Mouse (Mus musculus): Measurements from ENCODE around the gene H2-M10.4.

Gene H2-M10.4

DNA sequence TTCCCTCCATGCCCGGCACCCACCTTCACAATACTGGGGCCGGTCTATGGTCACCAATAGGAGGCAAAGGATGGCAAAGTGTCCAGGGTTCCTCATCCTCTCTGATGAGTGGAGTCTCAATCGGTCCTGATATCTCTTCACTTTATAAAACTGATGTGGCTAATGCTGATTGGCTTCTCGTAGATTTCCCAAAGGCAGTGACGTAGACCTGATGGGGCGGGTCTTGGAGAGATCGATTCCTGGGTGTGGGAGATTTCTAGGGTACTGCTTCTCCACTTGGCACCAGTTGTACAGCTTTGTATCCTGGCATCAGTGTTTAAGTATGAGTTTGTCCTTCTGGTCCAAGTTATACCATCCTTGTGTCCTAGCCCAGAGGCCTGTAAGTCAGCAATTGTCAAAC lies at the start of gene H2-M10.4:
TSS of gene H2-M10.4 (minus strand) at position 101 of the 400 bp plus-strand sequence.
- 92% methylated on average over 7 of the region's 7 CpGs for WGBS

- WGBS, result 48% methylated on average over 1 of the region's 1 CpGs
These were observed 38.3 kb upstream of the H2-M10.4 start for GRCm38 (mm10) chr17:36500435-36500834.

GRCm38 (mm10) chr17:36488181-36488580 lies 26.0 kb upstream of the H2-M10.4 start:
- 93% methylated on average over 16 of the region's 16 CpGs for WGBS

- WGBS, result 56% methylated on average over 1 of the region's 1 CpGs
These were observed 24.6 kb upstream of the H2-M10.4 start for GRCm38 (mm10) chr17:36486687-36487230.

- WGBS, result 82% methylated on average over 3 of the region's 3 CpGs
These were observed 21.7 kb upstream of the H2-M10.4 start for GRCm38 (mm10) chr17:36483865-36484264.

DNA sequence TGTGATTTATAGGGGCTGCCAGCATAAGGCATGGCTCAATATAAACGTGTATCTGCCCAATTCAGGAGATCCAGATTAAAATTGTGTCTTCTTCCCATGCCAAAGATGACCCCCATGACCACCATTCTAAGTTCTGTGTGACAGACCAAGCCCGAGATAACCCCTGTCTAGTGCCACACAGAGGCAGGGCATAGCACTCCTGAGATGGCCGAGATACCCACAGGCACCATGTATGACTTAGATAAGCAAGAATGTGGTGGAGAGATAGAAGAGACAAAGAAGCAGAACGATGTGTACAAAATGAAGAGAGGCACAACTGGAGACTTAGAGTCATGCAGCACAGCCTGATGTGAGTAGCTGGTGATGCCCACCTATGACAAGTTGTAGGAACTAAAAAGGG lies 5.9 kb downstream of the H2-M10.4 start:
- WGBS, result 73% methylated on average over 4 of the region's 4 CpGs

DNA sequence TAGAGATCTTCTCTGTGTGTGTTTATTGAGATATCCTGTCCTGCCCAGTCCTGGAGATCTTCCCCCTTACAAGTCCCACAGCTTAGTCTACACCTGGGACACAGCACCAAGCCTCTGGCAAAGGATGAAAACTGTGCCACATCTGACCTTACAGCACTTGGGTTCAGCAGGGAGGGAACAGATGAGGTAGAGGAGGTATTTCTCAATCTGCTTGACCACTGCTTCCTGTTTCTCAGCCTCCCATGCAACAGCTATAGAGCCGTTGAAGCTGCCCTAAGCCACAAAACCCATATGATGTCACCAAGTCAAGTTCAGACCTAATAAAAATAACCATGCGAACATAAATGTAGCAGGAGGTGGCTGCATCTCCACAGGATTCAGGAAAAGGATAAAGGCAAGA lies 30.7 kb downstream of the H2-M10.4 start:
- WGBS, result 82% methylated on average over 2 of the region's 2 CpGs

GRCm38 (mm10) chr17:36418091-36418754 lies 43.9 kb downstream of the H2-M10.4 start:
- 20% methylated on average over 4 of the region's 4 CpGs for WGBS

- 60% methylated on average over 2 of the region's 2 CpGs for WGBS
These were observed 44.7 kb downstream of the H2-M10.4 start for GRCm38 (mm10) chr17:36417416-36417815.

DNA sequence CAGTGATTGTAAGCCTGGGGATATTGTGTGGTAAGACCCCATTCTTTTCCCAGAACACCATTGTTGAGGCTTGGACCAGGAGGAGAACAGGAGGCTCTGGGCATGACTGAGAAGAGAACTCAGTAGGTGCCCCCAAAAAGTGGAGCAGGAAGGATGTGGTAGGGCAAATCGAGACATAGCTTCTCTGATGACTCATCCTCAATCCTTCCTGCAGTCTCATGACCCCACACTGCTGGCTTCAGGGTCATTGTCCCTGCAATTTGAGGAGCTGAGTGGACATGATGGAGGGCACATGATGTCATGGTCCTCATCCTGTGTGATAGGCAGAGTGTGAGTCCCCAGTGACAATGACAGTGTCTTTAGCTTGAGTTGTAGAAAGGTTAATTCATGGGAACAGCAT lies 46.7 kb downstream of the H2-M10.4 start:
- 72% methylated on average over 1 of the region's 1 CpGs for WGBS

DNA sequence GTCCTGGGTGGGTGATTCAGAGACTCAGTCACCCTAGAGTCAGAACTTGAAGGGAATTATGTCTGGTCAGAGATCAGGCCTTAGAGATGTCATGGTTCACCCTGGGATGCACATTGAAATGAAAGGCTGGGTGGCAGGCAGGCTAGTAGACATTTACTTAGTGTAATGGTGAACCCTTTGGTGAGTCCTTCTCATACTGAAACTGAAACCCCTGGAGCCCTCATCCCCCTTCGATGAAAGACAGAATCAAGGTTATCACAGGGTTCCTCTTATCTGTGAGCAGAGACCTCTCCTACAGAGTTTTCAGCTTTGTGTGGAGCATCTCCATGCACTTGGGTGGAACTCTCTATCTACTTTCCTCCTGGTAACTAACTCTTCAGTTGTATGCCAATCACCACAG lies 47.8 kb downstream of the H2-M10.4 start:
- 88% methylated on average over 1 of the region's 1 CpGs for WGBS
